Mouse (Mus musculus) midbrain, postnatal 0 days (tissue): Measurements from ENCODE around the gene Ube2d1. TPM values are rescaled to one million over a fixed set of nuclear protein-coding genes. Genes with fewer than 3 reads are reported as not detected.

Experiments used
- ATAC-seq: fragments of 200-750 bp; cut with Nextera tagmentation; 2 replicates; pipeline ENCODE4 v1.8.0; 2017; ENCODE audit warnings: moderate number of reproducible peaks, mild to moderate bottlenecking, moderate TSS enrichment, moderate library complexity; ENCODE audit not compliant: low FRiP score
- DNase-seq: peaks from one replicate; pipeline ENCODE4 v3.0.0-alpha.2; 2015; ENCODE audit warnings: low spot score
- H3K27ac ChIP-seq: fragments of 300-500 bp; sonication (generic); 2 replicates; pipeline ENCODE4 v1.5.1; 2014; ENCODE audit warnings: low read depth, mild to moderate bottlenecking, low read length, mixed read lengths
- H3K27me3 ChIP-seq: fragments of 300-500 bp; sonication (generic); 2 replicates; pipeline ENCODE4 v1.6.1; 2014; ENCODE audit warnings: low read length, control low read depth, mixed read lengths; ENCODE audit not compliant: insufficient read depth
- H3K36me3 ChIP-seq: fragments of 300-500 bp; sonication (generic); 2 replicates; pipeline ENCODE4 v1.6.1; 2014; ENCODE audit warnings: low read length, control low read depth, mixed read lengths; ENCODE audit not compliant: insufficient read depth
- H3K4me1 ChIP-seq: fragments of 300-500 bp; sonication (generic); 2 replicates; pipeline ENCODE4 v1.6.1; 2014; ENCODE audit warnings: mild to moderate bottlenecking, control low read depth, antibody characterized with exemption, low read length, mixed read lengths; ENCODE audit not compliant: insufficient read depth
- H3K4me2 ChIP-seq: fragments of 300-500 bp; sonication (generic); 2 replicates; pipeline ENCODE4 v1.6.1; 2014; ENCODE audit warnings: low read depth, mild to moderate bottlenecking, low read length, mixed read lengths; ENCODE audit not compliant: poor library complexity, severe bottlenecking
- H3K4me3 ChIP-seq: fragments of 300-500 bp; sonication (generic); 2 replicates; pipeline ENCODE4 v1.5.1; 2014; ENCODE audit warnings: low read depth, mild to moderate bottlenecking, low read length, moderate library complexity
- H3K9ac ChIP-seq: fragments of 300-500 bp; sonication (generic); replicated peaks from 2 replicates; pipeline ENCODE4 v1.6.1; 2014; ENCODE audit warnings: mild to moderate bottlenecking, low read length, moderate library complexity, mixed read lengths; ENCODE audit not compliant: poor library complexity, severe bottlenecking
- H3K9me3 ChIP-seq: fragments of 300-500 bp; sonication (generic); 2 replicates; pipeline ENCODE4 v1.6.1; 2016; ENCODE audit warnings: low read length, control low read depth
- CTCF ChIP-seq: IDR thresholded peaks from 2 replicates; pipeline ENCODE4 v1.5.1; 2016; ENCODE audit warnings: antibody characterized with exemption, mild to moderate bottlenecking
- WGBS: fragments of 180-500 bp; shearing (Covaris S2); extraction: QIAGEN DNeasy Blood & Tissue Kit; methylation state at CpG from one replicate; pipeline ENCODE4 v1.1.7; 2014; 5-methylcytosine and 5-hydroxymethylcytosine counted together
- polyA plus RNA-seq: library from polyadenylated mRNA; unstranded; fragments of >200 nt; fragmentation: Nextera tagmentation; extraction: Ambion mirVana; gene quantifications from 2 replicates; pipeline ENCODE4 v1.2.1, GENCODE M21; 2015
- total RNA-seq: library from RNA; depleted of rRNA; stranded (reverse); fragments of >200 nt; gene quantifications from 2 replicates; pipeline ENCODE4 v1.2.3, GENCODE M21; 2014

Gene Ube2d1
- total and polyA plus RNA-seq, 2 experiments from 2014 or later = 100 to 179 TPM

DNA sequence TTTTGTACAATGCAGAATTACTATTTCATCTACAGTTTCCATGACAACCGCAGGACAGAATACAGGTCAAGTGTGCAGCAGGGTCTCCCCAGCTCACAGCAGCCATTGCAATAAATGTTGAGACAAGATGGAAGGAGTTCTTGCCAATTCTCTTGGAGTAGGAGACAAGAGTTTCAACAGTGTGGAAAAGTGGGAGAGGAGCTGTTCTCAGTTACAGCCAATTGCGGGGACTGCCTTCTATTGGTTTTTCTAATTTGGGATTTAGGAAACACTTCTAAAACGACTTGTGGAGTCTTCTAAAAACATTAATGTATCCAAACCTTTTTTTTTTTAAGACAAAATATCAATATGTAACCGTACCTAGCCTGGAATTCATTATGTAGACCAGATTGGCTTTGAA is 20.0 kb downstream of the Ube2d1 start:
- Histone ChIP-seq H3K9me3 (no peaks in the 10 kb centered on the region), H3K36me3 (peaks cover 7% of the 10 kb centered on the region; the same call in 1 of the 2 replicates), H3K4me2 (no peak overlapping the region), H3K4me3 (no peak overlapping the region), H3K27ac (no peak overlapping the region), H3K27me3 (no peaks in the 10 kb centered on the region), H3K4me1 (no peaks in the 10 kb centered on the region), H3K9ac (no peak overlapping the region)
- WGBS = 85% methylated on average over 4 of the region's 4 CpGs
- TF ChIP-seq CTCF = no peak
- no peak for DNase-seq
- no peak for ATAC-seq

DNA sequence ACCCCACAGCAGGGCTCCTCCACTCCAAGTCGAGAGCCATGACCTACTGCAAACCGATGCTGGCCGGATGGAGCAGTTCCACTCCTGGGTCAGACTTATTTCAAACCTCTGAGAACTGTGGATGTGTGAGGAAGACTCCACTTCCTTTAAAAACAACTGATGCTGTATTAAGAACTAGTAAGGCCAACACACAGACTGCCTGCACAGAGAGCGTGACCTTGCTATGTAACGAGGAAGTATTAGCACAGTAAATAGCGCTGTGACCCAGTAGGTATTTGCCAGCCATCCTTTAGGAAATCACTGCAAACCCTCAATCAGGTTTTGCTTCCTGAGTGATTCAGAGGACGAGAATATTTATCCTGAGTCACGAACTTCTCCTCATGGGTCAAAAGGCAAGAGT is 23.4 kb downstream of the Ube2d1 start:
- ATAC-seq (no peak), DNase-seq (no peak)
- no peaks in the 10 kb centered on the region for H3K9me3 ChIP-seq
- no peak overlapping the region for H3K4me2 ChIP-seq
- 77% methylated on average over 8 of the region's 8 CpGs for WGBS
- no peaks in the 10 kb centered on the region for H3K4me1 ChIP-seq
- no peak for TF ChIP-seq CTCF
- no peaks in the 10 kb centered on the region for H3K27me3 ChIP-seq
- H3K27ac ChIP-seq = no peak overlapping the region
- peaks cover 20% of the 10 kb centered on the region; the same call in 1 of the 2 replicates for H3K36me3 ChIP-seq
- no peak overlapping the region for H3K9ac ChIP-seq
- no peak overlapping the region for H3K4me3 ChIP-seq

DNA sequence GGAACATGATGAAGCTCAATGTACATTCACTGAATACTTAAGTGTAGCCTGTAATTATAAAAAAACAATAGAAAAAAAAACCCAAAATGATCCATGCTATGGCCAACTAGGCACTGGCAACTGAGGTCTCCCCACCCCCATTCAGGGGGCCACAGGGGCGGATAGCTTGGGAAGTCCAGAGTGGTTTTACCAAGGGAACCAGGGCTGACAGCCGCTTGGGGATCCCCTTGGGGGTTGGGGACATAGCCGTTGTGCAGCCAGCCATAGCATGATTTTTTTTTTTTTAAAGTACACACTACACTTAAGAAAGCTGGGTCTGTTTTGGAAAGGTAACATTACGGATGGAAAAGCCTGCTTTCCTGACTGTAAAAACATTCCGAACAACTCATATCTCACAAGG is 26.1 kb downstream of the Ube2d1 start:
- Histone ChIP-seq H3K4me1 (no peaks in the 10 kb centered on the region), H3K36me3 (peaks cover 38% of the 10 kb centered on the region), H3K9me3 (no peaks in the 10 kb centered on the region), H3K27ac (no peak overlapping the region), H3K27me3 (no peaks in the 10 kb centered on the region), H3K4me3 (no peak overlapping the region), H3K9ac (no peak overlapping the region), H3K4me2 (no peak overlapping the region)
- TF ChIP-seq CTCF = no peak
- WGBS = 69% methylated on average over 5 of the region's 5 CpGs
- DNase-seq (no peak), ATAC-seq (no peak)

DNA sequence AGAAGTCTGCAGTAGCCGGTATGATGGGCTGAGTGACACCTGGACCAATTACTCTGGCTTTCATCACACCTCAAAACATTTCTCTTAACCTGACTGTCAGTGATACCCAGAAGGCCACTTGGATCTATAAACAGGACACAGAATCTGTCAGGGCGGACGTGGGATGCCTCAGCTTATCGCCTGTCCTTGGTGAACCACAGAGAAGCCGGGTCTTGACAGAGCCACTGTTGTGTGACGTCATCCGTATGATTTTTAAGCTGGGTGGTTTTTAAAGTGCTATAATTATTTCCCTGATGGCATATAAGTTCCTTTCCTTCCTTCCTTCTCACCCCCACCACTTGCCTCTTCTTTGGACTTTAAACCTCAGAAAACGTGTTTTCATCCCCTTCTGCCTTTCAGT is 26.5 kb downstream of the Ube2d1 start:
- Histone ChIP-seq H3K36me3 (peaks cover 38% of the 10 kb centered on the region), H3K27ac (no peak overlapping the region), H3K9me3 (no peaks in the 10 kb centered on the region), H3K4me2 (no peak overlapping the region), H3K27me3 (no peaks in the 10 kb centered on the region), H3K9ac (no peak overlapping the region), H3K4me1 (no peaks in the 10 kb centered on the region), H3K4me3 (no peak overlapping the region)
- no peak for TF ChIP-seq CTCF
- no peak for ATAC-seq
- DNase-seq = no peak
- WGBS = 89% methylated on average over 8 of the region's 8 CpGs

DNA sequence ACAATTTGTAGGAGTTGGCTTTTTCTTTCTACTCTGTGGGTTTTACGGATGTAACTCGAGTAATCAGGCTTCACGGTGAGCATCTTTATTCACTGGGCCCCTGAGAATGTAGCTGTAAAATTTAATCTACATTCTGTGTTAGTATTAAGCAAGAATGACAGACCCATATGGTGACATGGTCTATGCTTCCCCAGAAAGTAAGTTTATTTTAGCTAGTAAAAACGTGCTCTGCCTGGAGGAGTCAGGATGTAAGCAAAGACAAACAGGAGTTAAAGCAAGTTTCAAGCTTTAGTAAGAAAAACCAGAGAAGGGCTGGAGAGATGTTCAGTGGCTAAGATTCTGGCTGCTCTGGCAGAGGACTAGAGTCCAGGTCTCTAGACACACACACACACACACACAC is 31.9 kb downstream of the Ube2d1 start:
- H3K9ac ChIP-seq = no peak overlapping the region
- H3K27me3 ChIP-seq = no peaks in the 10 kb centered on the region
- H3K9me3 ChIP-seq = no peaks in the 10 kb centered on the region
- H3K4me2 ChIP-seq = no peak overlapping the region
- no peak overlapping the region for H3K4me3 ChIP-seq
- H3K36me3 ChIP-seq = peaks cover 18% of the 10 kb centered on the region
- no peak for ATAC-seq
- DNase-seq = no peak
- TF ChIP-seq CTCF = no peak
- no peaks in the 10 kb centered on the region for H3K4me1 ChIP-seq
- no peak overlapping the region for H3K27ac ChIP-seq
- WGBS = 81% methylated on average over 4 of the region's 4 CpGs

DNA sequence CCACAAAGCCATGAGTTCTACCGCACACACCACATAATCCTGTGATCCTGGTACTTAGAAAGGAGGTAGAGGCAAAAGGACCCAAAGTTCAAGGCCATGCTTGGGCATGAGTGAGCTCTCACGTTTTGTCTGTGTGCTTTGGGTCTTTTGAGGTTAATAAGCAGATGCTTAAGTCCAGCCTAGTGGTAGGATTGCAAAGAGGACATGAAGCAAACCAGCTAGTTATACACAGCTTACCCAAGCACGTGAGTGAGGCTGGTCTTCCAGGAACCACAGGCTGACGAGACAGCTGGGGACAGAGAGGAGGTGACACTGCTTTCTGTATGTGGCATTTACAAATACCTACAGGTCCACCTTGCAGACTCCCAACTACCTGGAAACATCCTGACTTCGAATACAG is 32.6 kb downstream of the Ube2d1 start:
- DNase-seq (no peak), ATAC-seq (no peak)
- TF ChIP-seq CTCF = no peak
- no peak overlapping the region for H3K9ac ChIP-seq
- H3K4me1 ChIP-seq = no peaks in the 10 kb centered on the region
- no peak overlapping the region for H3K4me3 ChIP-seq
- no peak overlapping the region for H3K4me2 ChIP-seq
- 82% methylated on average over 5 of the region's 5 CpGs for WGBS
- no peak overlapping the region for H3K27ac ChIP-seq
- no peaks in the 10 kb centered on the region for H3K27me3 ChIP-seq
- H3K9me3 ChIP-seq = no peaks in the 10 kb centered on the region
- peaks cover 17% of the 10 kb centered on the region for H3K36me3 ChIP-seq

DNA sequence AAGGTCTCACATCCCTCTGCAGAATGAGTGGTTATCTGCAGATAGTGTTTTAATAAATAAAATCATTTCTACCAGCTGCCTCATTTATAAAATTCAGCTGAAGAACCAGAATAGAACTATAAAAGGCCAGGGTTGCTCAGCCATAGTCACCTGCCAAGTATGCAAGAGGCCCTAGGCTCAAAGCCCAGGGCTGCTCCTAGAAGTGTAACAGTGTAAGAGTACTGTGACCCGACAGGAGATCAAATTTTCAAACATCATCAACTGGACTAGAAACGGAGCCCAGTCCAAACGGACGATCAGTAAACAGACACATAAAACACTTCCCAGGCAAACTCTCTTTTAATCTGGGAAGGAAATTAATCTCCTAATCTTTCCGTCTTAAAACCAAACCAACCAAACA is 33.2 kb downstream of the Ube2d1 start:
- TF ChIP-seq CTCF = no peak
- WGBS = 88% methylated on average over 5 of the region's 5 CpGs
- peaks cover 17% of the 10 kb centered on the region for H3K36me3 ChIP-seq
- no peak overlapping the region for H3K27ac ChIP-seq
- no peak overlapping the region for H3K9ac ChIP-seq
- no peaks in the 10 kb centered on the region for H3K4me1 ChIP-seq
- ATAC-seq (no peak), DNase-seq (no peak)
- H3K4me3 ChIP-seq = no peak overlapping the region
- H3K4me2 ChIP-seq = no peak overlapping the region
- no peaks in the 10 kb centered on the region for H3K9me3 ChIP-seq
- no peaks in the 10 kb centered on the region for H3K27me3 ChIP-seq
